In the genomic region with DNA sequence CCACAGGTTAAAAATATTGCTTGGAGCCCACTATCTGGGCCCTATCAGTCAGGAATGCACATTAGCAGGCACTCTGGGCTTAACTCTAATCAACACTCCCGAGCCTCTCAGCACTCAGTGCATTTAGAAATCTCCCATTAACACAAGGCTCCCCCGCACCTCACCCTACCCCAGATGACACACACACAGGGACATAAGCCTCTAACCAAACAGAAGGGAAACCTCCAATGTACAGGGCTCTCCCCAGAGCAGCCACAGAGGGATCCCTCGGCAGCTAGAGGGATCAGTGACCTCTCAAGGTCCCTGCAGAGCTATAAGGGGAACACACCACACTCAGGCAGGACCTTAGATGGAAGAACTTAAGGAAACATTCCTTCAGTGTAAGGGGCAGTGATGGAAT, we compare ENCODE assay signal across 19 mouse cellular contexts. TPM values are rescaled to one million over a fixed set of nuclear protein-coding genes. Genes with fewer than 3 reads are reported as not detected.
DNase-seq lines count a peak whose midpoint lies in the region; ATAC-seq lines count a peak whose summit lies in the region.
"Had no signal": no experiment of that assay in that cellular context is flagged by ENCODE, and none has a peak within 500 bp of the region (broad histone marks: within the 10 kb centered on the region; RNA-seq: fewer than 3 reads in every experiment).

No protein-coding gene starts in this region.

- 14% methylated on average over 3 of the region's 3 CpGs for WGBS in heart, embryonic 12.5 days
- 8% methylated on average over 3 of the region's 3 CpGs for whole genome bisulfite sequencing in liver, embryonic 13.5 days (ENCODE audit: insufficient replicate concordance)

- H3K9me3 ChIP-seq in heart, embryonic 12.5 days (replicated peaks), result no peaks in the 10 kb centered on the region
- H3K9me3 ChIP-seq in liver, embryonic 13.5 days (replicated peaks), result no peaks in the 10 kb centered on the region
- H3K9me3 ChIP-seq: forebrain, embryonic 12.5 days; hindbrain, embryonic 13.5 days; midbrain, embryonic 10.5 days had no signal

- peaks cover 21% of the 10 kb centered on the region for H3K4me1 ChIP-seq in heart, embryonic 12.5 days (replicated peaks)
- peaks cover 39% of the 10 kb centered on the region for H3K4me1 ChIP-seq in liver, embryonic 13.5 days (replicated peaks)
- H3K4me1 ChIP-seq: forebrain, embryonic 12.5 days; hindbrain, embryonic 13.5 days had no signal

- no peaks in the 10 kb centered on the region for H3K27me3 ChIP-seq in heart, embryonic 12.5 days (replicated peaks)
- H3K27me3 ChIP-seq in liver, embryonic 13.5 days, result no peaks in the 10 kb centered on the region
- H3K27me3 ChIP-seq: CH12.LX had no signal

- H3K27ac ChIP-seq in heart, embryonic 12.5 days (ENCODE audit: poor library complexity, severe bottlenecking), result peak overlapping the region; percentile 55
- H3K27ac ChIP-seq in liver, embryonic 13.5 days, result peak overlapping the region; percentile 75
- H3K27ac ChIP-seq: forebrain, embryonic 12.5 days; gastrocnemius, adult 2 months; hindbrain, embryonic 13.5 days; midbrain, embryonic 10.5 days had no signal

- H3K9ac ChIP-seq in heart, embryonic 12.5 days, result no peak overlapping the region
- peak overlapping the region; percentile 52 for H3K9ac ChIP-seq in liver, embryonic 13.5 days
- H3K9ac ChIP-seq: forebrain, embryonic 12.5 days; hindbrain, embryonic 13.5 days had no signal

- DNase-seq in heart, postnatal 10 days, result no peak
- peak; percentile 23 for DNase-seq in thymus, postnatal 14 days
- DNase-seq in thymus, postnatal 25 days, result no peak
- DNase-seq in liver, embryonic 13.5 days, result peak; percentile 42
- DNase-seq in right cerebral cortex, postnatal 36 days (ENCODE audit: low spot score in 2 of 2), result no peak
- no peak for DNase-seq in urinary bladder, postnatal 25 days (ENCODE audit: low spot score)
- DNase-seq: adrenal gland, postnatal 14 days; cerebellum, adult 2 months; gastrocnemius, adult 2 months; kidney, adult 8-10 months; kidney, postnatal 4 days; layer of hippocampus, adult 9-11 months; lung, adult 2 months; lung, postnatal 36 days had no signal

- peaks cover 52% of the 10 kb centered on the region for H3K36me3 ChIP-seq in heart, embryonic 12.5 days
- H3K36me3 ChIP-seq in liver, embryonic 13.5 days, result peaks cover 30% of the 10 kb centered on the region

- H3K4me2 ChIP-seq in heart, embryonic 12.5 days, result 0 out of 2 replicates have a peak overlapping the region, but pooled peaks have one; percentile 0
- H3K4me2 ChIP-seq in liver, embryonic 13.5 days, result peak overlapping the region; percentile 36
- H3K4me2 ChIP-seq: forebrain, embryonic 12.5 days; hindbrain, embryonic 13.5 days had no signal

- ATAC-seq in heart, embryonic 12.5 days (ENCODE audit: insufficient number of reproducible peaks, low FRiP score), result peak; percentile 61
- peak; percentile 86 for ATAC-seq in liver, embryonic 13.5 days (ENCODE audit: low read depth)

- H3K4me3 ChIP-seq in heart, embryonic 12.5 days, result no peak overlapping the region
- no peak overlapping the region for H3K4me3 ChIP-seq in liver, embryonic 13.5 days (replicated peaks)
- H3K4me3 ChIP-seq: forebrain, embryonic 12.5 days; gastrocnemius, adult 2 months; hindbrain, embryonic 13.5 days; midbrain, embryonic 10.5 days had no signal

- intact Hi-C loops in heart, postnatal 10 days (cut with DNase I), result no loop called here

RNA-seq across cellular contexts. Expression of a gene that starts 28.5 kb away (rescaled TPM):
- polyA plus RNA-seq in heart, embryonic 12.5 days (2016; fragmentation: Nextera tagmentation; extraction: Ambion mirVana), result 4.3 and 4.8 TPM in 2 replicates
- 10 to 100 TPM; 21.0 to 21.7 TPM for total RNA-seq in heart, postnatal 10 days (2021)
- 1.9 and 2.3 TPM in 2 replicates for polyA plus RNA-seq in liver, embryonic 13.5 days (2015; fragmentation: Nextera tagmentation; extraction: Ambion mirVana)

Comparison
In these comparisons a context has a peak if more than half of its experiments do, and no peak if none do; other contexts are left out.
1. DNase-seq: peak in thymus, postnatal 14 days (single experiment) and liver, embryonic 13.5 days (single experiment); none in heart, postnatal 10 days (0 of 2), thymus, postnatal 25 days (single experiment), right cerebral cortex, postnatal 36 days (0 of 2) and urinary bladder, postnatal 25 days (single experiment).